Mouse (Mus musculus): ENCODE data around the gene Tmem104. TPM values are rescaled to one million over a fixed set of nuclear protein-coding genes. Genes with fewer than 3 reads are reported as not detected.
A peak's percentile ranks its signal among the peaks of the same experiment; 100 is the strongest.

The Tmem104 gene
- total RNA-seq, 2 experiments from 2014 or later = 7.3 to 7.4 TPM

- DNase-seq = peak; percentile 54
- no peak overlapping the region for H3K4me3 ChIP-seq
- TF ChIP-seq CTCF (IDR thresholded peaks at IDR 0.05) = no peak
- H3K27ac ChIP-seq = peak overlapping the region; percentile 68; the same call in 1 of the 2 replicates
- intact Hi-C loops (cut with DNase I) = no loop called here
These were observed 24.8 kb downstream of the Tmem104 start for GRCm38 (mm10) chr11:115212116-115212515.

- intact Hi-C loops (cut with DNase I) = no loop called here
- Histone ChIP-seq H3K27ac (peak overlapping the region; percentile 73), H3K4me3 (no peak overlapping the region)
- no peak for TF ChIP-seq CTCF (IDR thresholded peaks at IDR 0.05)
- no peak for DNase-seq
These were observed 27.8 kb downstream of the Tmem104 start for GRCm38 (mm10) chr11:115215123-115215522.

- no peak for TF ChIP-seq CTCF (IDR thresholded peaks at IDR 0.05)
- no peak for DNase-seq
- Histone ChIP-seq H3K27ac (peak overlapping the region; percentile 88), H3K4me3 (no peak overlapping the region)
- intact Hi-C loops (cut with DNase I) = no loop called here
These were observed 30.4 kb downstream of the Tmem104 start for GRCm38 (mm10) chr11:115217439-115218410.

GRCm38 (mm10) chr11:115219263-115219662, 32.0 kb downstream of the Tmem104 start:
- Histone ChIP-seq H3K4me3 (0 out of 2 replicates have a peak overlapping the region, but pooled peaks have one; percentile 9), H3K27ac (peak overlapping the region; percentile 88)
- no peak for TF ChIP-seq CTCF (IDR thresholded peaks at IDR 0.05)
- DNase-seq = peak; percentile 82
- intact Hi-C loops (cut with DNase I) = no loop called here

GRCm38 (mm10) chr11:115219685-115220084, 32.4 kb downstream of the Tmem104 start:
- Histone ChIP-seq H3K4me3 (no peak overlapping the region), H3K27ac (peak overlapping the region; percentile 88)
- intact Hi-C loops (cut with DNase I) = no loop called here
- DNase-seq = no peak
- TF ChIP-seq CTCF (IDR thresholded peaks at IDR 0.05) = no peak

GRCm38 (mm10) chr11:115222077-115222476, 34.8 kb downstream of the Tmem104 start:
- Histone ChIP-seq H3K27ac (peak overlapping the region; percentile 21; the same call in 1 of the 2 replicates), H3K4me3 (no peak overlapping the region)
- intact Hi-C loops (cut with DNase I) = no loop called here
- no peak for TF ChIP-seq CTCF (IDR thresholded peaks at IDR 0.05)
- DNase-seq = peak; percentile 64

- Histone ChIP-seq H3K27ac (no peak overlapping the region; the same call in 1 of the 2 replicates), H3K4me3 (no peak overlapping the region)
- TF ChIP-seq CTCF (IDR thresholded peaks at IDR 0.05) = no peak
- DNase-seq = no peak
- intact Hi-C loops (cut with DNase I) = no loop called here
These were observed 35.3 kb downstream of the Tmem104 start for GRCm38 (mm10) chr11:115222570-115222969.

- no peak for TF ChIP-seq CTCF (IDR thresholded peaks at IDR 0.05)
- no peak overlapping the region for H3K4me3 ChIP-seq
- H3K27ac ChIP-seq = no peak overlapping the region
- no peak for DNase-seq
- intact Hi-C loops (cut with DNase I) = no loop called here
These were observed 36.2 kb downstream of the Tmem104 start for GRCm38 (mm10) chr11:115223451-115223850.

- TF ChIP-seq CTCF (IDR thresholded peaks at IDR 0.05) = no peak
- intact Hi-C loops (cut with DNase I) = no loop called here
These were observed 36.6 kb downstream of the Tmem104 start for GRCm38 (mm10) chr11:115223877-115224276.

GRCm38 (mm10) chr11:115224889-115225288, 37.6 kb downstream of the Tmem104 start:
- peak; percentile 77 for DNase-seq
- intact Hi-C loops (cut with DNase I) = no loop called here
- TF ChIP-seq CTCF (IDR thresholded peaks at IDR 0.05) = peak; percentile 70
- peak overlapping the region; percentile 43; the same call in 1 of the 2 replicates for H3K27ac ChIP-seq
- no peak overlapping the region for H3K4me3 ChIP-seq

More at GRCm38 (mm10) chr11:115223877-115224276, 36.6 kb downstream of the Tmem104 start:
- Histone ChIP-seq H3K4me3 (no peak overlapping the region), H3K27ac (no peak overlapping the region)
- no peak for DNase-seq

GRCm38 (mm10) chr11:115225301-115225700, 38.0 kb downstream of the Tmem104 start:
- Histone ChIP-seq H3K27ac (peak overlapping the region; percentile 43; the same call in 1 of the 2 replicates), H3K4me3 (no peak overlapping the region)
- intact Hi-C loops (cut with DNase I) = no loop called here
- no peak for TF ChIP-seq CTCF (IDR thresholded peaks at IDR 0.05)
- DNase-seq = no peak

GRCm38 (mm10) chr11:115226811-115227491, 39.7 kb downstream of the Tmem104 start:
- Histone ChIP-seq H3K4me3 (0 out of 2 replicates have a peak overlapping the region, but pooled peaks have one; percentile 7), H3K27ac (peak overlapping the region; percentile 62; the same call in 1 of the 2 replicates)
- no peak for TF ChIP-seq CTCF (IDR thresholded peaks at IDR 0.05)
- intact Hi-C loops (cut with DNase I) = no loop called here
- peak; percentile 56 for DNase-seq

GRCm38 (mm10) chr11:115227640-115228039, 40.4 kb downstream of the Tmem104 start:
- TF ChIP-seq CTCF (IDR thresholded peaks at IDR 0.05) = no peak
- Histone ChIP-seq H3K27ac (peak overlapping the region; percentile 82), H3K4me3 (peak overlapping the region; percentile 36)
- DNase-seq = no peak
- intact Hi-C loops (cut with DNase I) = no loop called here

Data from gastrocnemius, adult 2 months (tissue).